Mouse (Mus musculus) brain, embryonic 14.5 days (tissue): ENCODE measurements around the gene Usp42.

ENCODE experiments used
- CTCF ChIP-seq: fragments of 200-500 bp; IDR thresholded peaks from 2 replicates; pipeline ENCODE4 v1.5.1; 2012; ENCODE audit warnings: inconsistent platforms, mild to moderate bottlenecking, moderate library complexity, borderline replicate concordance; ENCODE audit not compliant: insufficient read depth, insufficient read length; ENCODE audit errors: extremely low read depth
- POLR2A ChIP-seq: fragments of 200-500 bp; IDR thresholded peaks from 2 replicates; pipeline ENCODE4 v1.6.1; 2012; ENCODE audit warnings: mild to moderate bottlenecking, inconsistent platforms, borderline replicate concordance; ENCODE audit not compliant: poor library complexity, insufficient read depth, insufficient read length, severe bottlenecking; ENCODE audit errors: extremely low read depth

- no peak for TF ChIP-seq CTCF
- TF ChIP-seq POLR2A, result no peak
Measured at GRCm38 (mm10) chr5:143686456-143686855, 45.6 kb downstream of the Usp42 start.
